Mouse (Mus musculus) embryonic facial prominence, embryonic 14.5 days (tissue): ENCODE measurements around the gene Guca2b. TPM values are rescaled to one million over a fixed set of nuclear protein-coding genes. Genes with fewer than 3 reads are reported as not detected.

Experiments
- ATAC-seq: fragments of 200-750 bp; cut with Nextera tagmentation; 2 replicates; pipeline ENCODE4 v1.8.0; 2017; ENCODE audit warnings: low read depth, moderate number of reproducible peaks, moderate TSS enrichment
- DNase-seq: peaks from one replicate; pipeline ENCODE4 v3.0.0-alpha.2; 2015; ENCODE audit warnings: low spot score
- H3K27ac ChIP-seq: fragments of 300-500 bp; sonication (generic); replicated peaks from 2 replicates; pipeline ENCODE4 v1.5.1; 2014; ENCODE audit warnings: low read depth, mild to moderate bottlenecking, low read length, moderate library complexity
- H3K27me3 ChIP-seq: fragments of 300-500 bp; sonication (generic); replicated peaks from 2 replicates; pipeline ENCODE4 v1.6.1; 2014; ENCODE audit warnings: low read length; ENCODE audit not compliant: control insufficient read depth, insufficient read depth
- H3K36me3 ChIP-seq: fragments of 300-500 bp; sonication (generic); 2 replicates; pipeline ENCODE4 v1.6.1; 2014; ENCODE audit warnings: low read length, mixed read lengths; ENCODE audit not compliant: control insufficient read depth, insufficient read depth
- H3K4me1 ChIP-seq: fragments of 300-500 bp; sonication (generic); 2 replicates; pipeline ENCODE4 v1.6.1; 2014; ENCODE audit warnings: antibody characterized with exemption, low read length; ENCODE audit not compliant: control insufficient read depth, insufficient read depth
- H3K4me2 ChIP-seq: fragments of 300-500 bp; sonication (generic); 2 replicates; pipeline ENCODE4 v1.6.1; 2014; ENCODE audit warnings: low read depth, mild to moderate bottlenecking, low read length, moderate library complexity, mixed read lengths
- H3K4me3 ChIP-seq: fragments of 300-500 bp; sonication (generic); 2 replicates; pipeline ENCODE4 v1.5.1; 2014; ENCODE audit warnings: low read depth, mild to moderate bottlenecking, low read length
- H3K9ac ChIP-seq: fragments of 300-500 bp; sonication (generic); 2 replicates; pipeline ENCODE4 v1.6.1; 2014; ENCODE audit warnings: low read depth, mild to moderate bottlenecking, low read length, moderate library complexity, mixed read lengths
- H3K9me3 ChIP-seq: fragments of 300-500 bp; sonication (generic); 2 replicates; pipeline ENCODE4 v1.6.1; 2016; ENCODE audit warnings: low read length; ENCODE audit not compliant: control insufficient read depth
- WGBS: fragments of 180-500 bp; shearing (Covaris S2); extraction: QIAGEN DNeasy Blood & Tissue Kit; methylation state at CpG from one replicate; pipeline ENCODE4 v1.1.7; 2014; 5-methylcytosine and 5-hydroxymethylcytosine counted together
- polyA plus RNA-seq: library from polyadenylated mRNA; unstranded; fragments of >200 nt; fragmentation: Nextera tagmentation; extraction: Ambion mirVana; gene quantifications from 2 replicates; pipeline ENCODE4 v1.2.1, GENCODE M21; 2014

The Guca2b gene
- polyA plus RNA-seq = not detected in 2 replicates

DNA sequence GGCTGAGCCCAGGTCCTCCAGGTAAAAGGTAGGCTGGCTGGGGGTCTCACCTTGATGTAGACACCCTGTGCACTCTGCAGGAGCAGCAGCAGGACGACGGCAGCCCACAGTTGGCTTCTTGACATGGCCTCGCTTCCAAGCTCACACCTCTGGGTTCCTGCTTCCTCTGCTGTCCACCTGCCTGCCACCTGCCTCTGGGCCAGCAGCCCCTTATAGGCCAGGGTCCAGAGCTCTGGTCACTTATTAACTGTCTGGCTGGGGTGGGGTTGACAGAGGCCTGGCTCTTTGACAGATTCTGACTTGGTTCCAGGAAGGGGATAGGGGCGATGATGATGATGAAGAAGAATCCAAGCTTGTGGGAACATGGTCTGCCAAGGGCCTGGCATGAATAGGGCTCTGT lies at the start of gene Guca2b:
Gene Guca2b (minus strand): TSS at position 224 of the 400 bp plus-strand sequence.
- ATAC-seq (no peak), DNase-seq (no peak)
- no peaks in the 10 kb centered on the region for H3K27me3 ChIP-seq
- no peak within 1 kb of the TSS for H3K4me3 ChIP-seq
- no peak within 1 kb of the TSS for H3K9ac ChIP-seq
- H3K4me1 ChIP-seq = no peaks in the 10 kb centered on the region
- 88% methylated on average over 4 of the region's 4 CpGs for WGBS
- no peak within 1 kb of the TSS for H3K27ac ChIP-seq
- H3K4me2 ChIP-seq = no peak within 1 kb of the TSS
- H3K9me3 ChIP-seq = no peaks in the 10 kb centered on the region
- H3K36me3 ChIP-seq = no peaks in the 10 kb centered on the region

DNA sequence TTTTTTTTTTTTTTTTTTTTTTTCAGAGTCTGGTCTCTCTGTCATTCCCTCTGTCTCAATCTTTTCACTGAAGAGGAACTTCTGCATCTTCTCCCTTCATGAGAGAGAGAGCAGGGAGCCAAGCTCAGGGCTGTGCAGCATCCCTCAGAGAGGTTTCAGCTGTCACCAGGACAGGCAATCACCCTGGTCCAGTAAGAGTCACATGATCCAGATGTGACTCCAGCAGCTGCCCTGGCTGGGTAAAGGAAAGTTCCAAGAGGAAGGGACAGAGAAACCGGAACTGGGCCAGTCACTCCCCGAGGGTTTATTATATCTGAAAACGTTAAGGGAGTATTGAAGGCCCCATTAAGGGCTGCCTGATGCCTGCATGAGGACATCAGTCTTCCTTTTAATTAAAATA lies 49.0 kb upstream of the Guca2b start:
- Histone ChIP-seq H3K9ac (no peak overlapping the region), H3K36me3 (no peaks in the 10 kb centered on the region), H3K27me3 (no peaks in the 10 kb centered on the region), H3K4me1 (no peaks in the 10 kb centered on the region), H3K4me2 (no peak overlapping the region), H3K4me3 (no peak overlapping the region), H3K9me3 (no peaks in the 10 kb centered on the region), H3K27ac (no peak overlapping the region)
- DNase-seq (no peak), ATAC-seq (no peak)
- WGBS = 26% methylated on average over 3 of the region's 3 CpGs

- DNase-seq (no peak), ATAC-seq (no peak)
- 53% methylated on average over 5 of the region's 5 CpGs for WGBS
- H3K4me1 ChIP-seq = no peaks in the 10 kb centered on the region
- H3K36me3 ChIP-seq = no peaks in the 10 kb centered on the region
- no peaks in the 10 kb centered on the region for H3K9me3 ChIP-seq
- H3K9ac ChIP-seq = no peak overlapping the region
- H3K27ac ChIP-seq = no peak overlapping the region
- H3K4me3 ChIP-seq = no peak overlapping the region
- no peaks in the 10 kb centered on the region for H3K27me3 ChIP-seq
- no peak overlapping the region for H3K4me2 ChIP-seq
Observed at GRCm38 (mm10) chr4:119707326-119707725, 48.6 kb upstream of the Guca2b start.

DNA sequence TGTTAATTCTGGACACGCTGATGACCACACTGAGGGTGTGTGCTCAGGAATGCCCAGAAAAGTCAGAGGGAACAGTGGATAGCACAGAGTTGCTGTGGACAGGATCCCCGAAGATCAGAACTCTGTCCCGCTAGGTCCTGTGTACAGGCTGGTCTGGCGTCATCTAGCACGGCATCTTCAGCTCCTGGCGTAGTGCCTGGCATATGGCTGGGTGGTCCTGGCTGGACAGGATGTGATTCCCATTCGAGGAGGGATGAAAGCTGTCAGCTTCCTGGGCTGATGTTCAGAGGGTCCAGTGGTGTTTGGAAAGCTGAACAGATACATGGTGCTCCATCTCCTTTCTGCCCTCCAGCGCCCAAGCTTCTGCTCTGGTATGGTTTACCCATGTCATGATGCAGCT lies 45.2 kb upstream of the Guca2b start:
- DNase-seq = no peak
- no peak for ATAC-seq
- 83% methylated on average over 8 of the region's 8 CpGs for WGBS
- Histone ChIP-seq H3K4me1 (no peaks in the 10 kb centered on the region), H3K27me3 (no peaks in the 10 kb centered on the region), H3K4me2 (no peak overlapping the region), H3K9ac (no peak overlapping the region), H3K36me3 (no peaks in the 10 kb centered on the region), H3K4me3 (no peak overlapping the region), H3K9me3 (no peaks in the 10 kb centered on the region), H3K27ac (no peak overlapping the region)

DNA sequence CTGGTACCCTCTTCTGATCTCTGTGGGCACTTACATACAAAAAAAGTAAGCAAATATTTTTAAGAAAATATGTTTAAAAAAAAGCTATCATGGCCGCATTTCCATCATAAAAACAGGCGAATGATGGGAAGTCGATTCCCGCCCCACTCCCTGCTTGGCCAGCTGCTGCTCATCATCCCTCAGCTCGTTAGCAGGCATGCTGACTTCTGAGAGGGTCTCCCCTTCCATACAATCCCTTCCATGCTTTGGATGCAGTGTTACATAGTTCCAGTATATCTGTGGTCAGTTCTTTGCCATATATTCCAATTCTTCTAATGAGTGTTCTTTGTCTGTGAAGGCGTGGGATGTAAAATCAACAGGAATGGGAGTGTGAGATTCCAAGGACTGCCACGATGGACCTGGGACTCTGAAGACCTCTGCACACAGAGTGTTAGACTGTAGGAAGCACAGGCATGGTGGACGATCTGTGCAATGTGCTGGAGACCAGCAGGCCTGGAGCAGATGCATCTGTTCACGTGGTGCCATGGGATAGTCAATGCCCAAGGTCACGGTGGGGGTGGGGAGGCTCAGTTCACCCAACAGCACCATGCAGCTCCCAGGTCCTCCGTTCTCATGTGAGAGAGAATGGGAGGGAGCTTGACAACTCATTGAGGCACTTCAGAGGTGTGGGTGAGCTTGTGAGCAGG lies 42.7 kb upstream of the Guca2b start:
- 84% methylated on average over 11 of the region's 11 CpGs for WGBS
- ATAC-seq (no peak), DNase-seq (no peak)
- Histone ChIP-seq H3K4me1 (no peaks in the 10 kb centered on the region), H3K4me3 (no peak overlapping the region), H3K27ac (no peak overlapping the region), H3K9me3 (no peaks in the 10 kb centered on the region), H3K36me3 (no peaks in the 10 kb centered on the region), H3K9ac (no peak overlapping the region), H3K4me2 (no peak overlapping the region), H3K27me3 (no peaks in the 10 kb centered on the region)

GRCm38 (mm10) chr4:119698339-119698738 lies 39.6 kb upstream of the Guca2b start:
- no peak overlapping the region for H3K27ac ChIP-seq

DNA sequence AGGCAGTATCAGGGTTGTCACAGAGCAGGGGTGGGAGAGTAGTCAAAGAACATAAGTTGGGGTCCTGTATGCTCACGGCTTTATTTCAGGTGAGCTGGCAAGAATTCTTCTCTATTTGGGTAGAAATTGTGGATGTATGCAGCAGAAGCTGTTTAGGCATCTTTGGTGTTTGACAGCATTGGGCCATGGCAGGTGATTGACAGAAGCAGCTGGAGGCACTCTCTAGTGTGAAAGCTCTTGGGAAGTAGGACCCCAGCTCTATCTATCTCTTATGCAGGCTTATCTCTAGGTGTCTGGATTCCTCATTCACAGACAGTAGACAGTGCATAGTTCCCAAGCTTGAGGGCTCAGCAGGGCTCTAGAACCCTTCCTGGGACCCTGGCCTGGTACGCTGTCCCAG lies 27.0 kb upstream of the Guca2b start:
- ATAC-seq (no peak), DNase-seq (no peak)
- Histone ChIP-seq H3K27me3 (no peaks in the 10 kb centered on the region), H3K4me1 (no peaks in the 10 kb centered on the region), H3K9ac (no peak overlapping the region), H3K9me3 (peaks cover 8% of the 10 kb centered on the region; the same call in 1 of the 2 replicates), H3K4me2 (no peak overlapping the region), H3K36me3 (no peaks in the 10 kb centered on the region), H3K4me3 (no peak overlapping the region), H3K27ac (no peak overlapping the region)
- 84% methylated on average over 2 of the region's 2 CpGs for WGBS

More at GRCm38 (mm10) chr4:119698339-119698738, 39.6 kb upstream of the Guca2b start:
- no peaks in the 10 kb centered on the region for H3K36me3 ChIP-seq
- H3K27me3 ChIP-seq = no peaks in the 10 kb centered on the region
- no peak overlapping the region for H3K4me2 ChIP-seq
- H3K4me1 ChIP-seq = no peaks in the 10 kb centered on the region
- H3K4me3 ChIP-seq = no peak overlapping the region
- H3K9me3 ChIP-seq = no peaks in the 10 kb centered on the region
- ATAC-seq (no peak), DNase-seq (no peak)
- H3K9ac ChIP-seq = no peak overlapping the region
- 47% methylated on average over 2 of the region's 2 CpGs for WGBS

GRCm38 (mm10) chr4:119682596-119682995 lies 23.8 kb upstream of the Guca2b start:
- no peak overlapping the region for H3K27ac ChIP-seq
- DNase-seq (no peak), ATAC-seq (no peak)
- H3K4me1 ChIP-seq = no peaks in the 10 kb centered on the region
- H3K27me3 ChIP-seq = no peaks in the 10 kb centered on the region
- no peak overlapping the region for H3K4me3 ChIP-seq
- no peak overlapping the region for H3K9ac ChIP-seq
- H3K4me2 ChIP-seq = no peak overlapping the region
- H3K9me3 ChIP-seq = peaks cover 8% of the 10 kb centered on the region; the same call in 1 of the 2 replicates
- 67% methylated on average over 5 of the region's 5 CpGs for WGBS
- H3K36me3 ChIP-seq = no peaks in the 10 kb centered on the region

- ATAC-seq = no peak
- Histone ChIP-seq H3K9me3 (no peaks in the 10 kb centered on the region), H3K36me3 (no peaks in the 10 kb centered on the region)
Observed at GRCm38 (mm10) chr4:119672685-119673084, 13.9 kb upstream of the Guca2b start.

More at GRCm38 (mm10) chr4:119672685-119673084, 13.9 kb upstream of the Guca2b start:
- H3K27me3 ChIP-seq = no peaks in the 10 kb centered on the region
- H3K4me1 ChIP-seq = no peaks in the 10 kb centered on the region
- no peak overlapping the region for H3K27ac ChIP-seq
- no peak overlapping the region for H3K4me3 ChIP-seq
- no peak for DNase-seq
- H3K4me2 ChIP-seq = no peak overlapping the region
- WGBS = 25% methylated on average over 5 of the region's 5 CpGs
- no peak overlapping the region for H3K9ac ChIP-seq
